Mouse (Mus musculus): Measurements from ENCODE around the gene Lasp1.
"Not testable (repeated sequence)": the region's sequence is repeated elsewhere in the genome, so short reads cannot be mapped to it uniquely, and the experiment has no call there.

The Lasp1 gene

DNA sequence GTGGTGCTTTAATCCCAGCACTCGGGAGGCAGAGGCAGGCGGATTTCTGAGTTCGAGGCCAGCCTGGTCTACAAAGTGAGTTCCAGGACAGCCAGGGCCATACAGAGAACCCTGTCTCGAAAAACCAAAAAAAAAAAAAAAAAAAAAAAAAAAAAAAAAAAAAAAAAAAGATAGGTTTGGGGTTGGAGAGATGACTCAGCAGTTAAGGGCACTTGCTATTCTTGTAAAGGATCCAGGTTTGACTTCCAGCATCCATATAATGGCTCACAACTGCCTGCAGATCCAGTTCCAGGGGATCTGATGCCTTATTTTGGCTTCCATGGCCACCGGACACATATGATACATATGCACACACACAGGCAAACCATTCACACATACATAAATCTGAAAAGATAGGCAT, 73.6 kb downstream of the Lasp1 start:
- not testable (repeated sequence) for DNase-seq (ENCODE audit: low spot score in 2 of 2)

DNA sequence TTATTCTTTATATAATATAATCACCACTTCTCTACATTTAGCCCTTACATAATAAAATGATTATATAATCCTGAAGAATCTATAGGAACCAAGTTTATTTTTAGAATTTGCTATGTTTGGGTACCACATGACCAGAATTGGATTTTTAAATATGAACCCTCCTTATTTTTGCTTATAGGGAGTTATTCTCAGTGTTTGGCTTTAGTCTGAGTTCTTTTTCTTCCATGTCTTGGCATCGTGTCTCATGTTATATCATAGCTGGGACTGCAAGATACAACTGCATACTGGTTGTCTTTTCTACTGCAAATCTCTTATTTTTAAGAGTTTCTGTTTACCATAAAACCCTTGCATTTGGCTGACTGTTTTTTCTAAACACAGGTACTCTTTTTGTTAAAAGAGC, 75.6 kb downstream of the Lasp1 start:
- DNase-seq (ENCODE audit: low spot score in 2 of 2) = no peak

DNA sequence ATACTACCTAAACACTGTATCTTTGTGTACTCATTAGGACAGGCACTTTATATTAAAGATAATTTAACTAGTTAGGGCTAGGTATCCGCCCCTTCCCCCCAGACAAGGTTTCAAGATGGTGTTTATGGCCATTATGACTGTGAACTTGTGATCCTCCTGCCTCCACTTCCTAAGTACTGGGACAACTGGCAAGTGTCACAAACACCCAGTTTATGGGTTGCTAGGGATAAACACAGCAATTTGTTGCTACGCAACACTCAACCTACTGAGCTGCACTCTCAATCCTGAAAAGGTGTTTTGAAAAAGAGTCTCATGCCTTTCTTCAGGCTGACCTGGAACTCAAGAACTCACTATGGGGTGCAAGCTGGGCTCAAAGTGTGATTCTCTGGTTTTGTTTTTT, 78.5 kb downstream of the Lasp1 start:
- no peak for DNase-seq (ENCODE audit: low spot score in 2 of 2)

DNA sequence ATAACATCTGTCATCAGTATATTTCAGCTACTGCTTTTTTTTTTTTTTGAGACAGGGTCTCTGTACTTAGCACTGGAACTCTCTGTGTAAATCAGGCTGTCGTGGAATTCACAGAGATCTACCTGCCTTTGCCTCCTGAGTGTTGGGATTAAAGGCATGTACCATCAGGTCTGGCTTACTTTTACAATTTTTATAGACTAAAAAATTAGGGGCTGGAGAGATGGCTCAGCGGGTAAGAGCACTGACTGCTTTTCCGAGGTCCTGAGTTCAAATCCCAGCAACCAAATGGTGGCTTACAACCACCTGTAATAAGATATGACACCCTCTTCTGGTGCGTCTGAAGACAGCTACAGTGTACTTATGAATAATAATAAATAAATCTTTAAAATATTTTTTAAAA, 81.6 kb downstream of the Lasp1 start:
- DNase-seq (ENCODE audit: low spot score in 2 of 2) = no peak

DNA sequence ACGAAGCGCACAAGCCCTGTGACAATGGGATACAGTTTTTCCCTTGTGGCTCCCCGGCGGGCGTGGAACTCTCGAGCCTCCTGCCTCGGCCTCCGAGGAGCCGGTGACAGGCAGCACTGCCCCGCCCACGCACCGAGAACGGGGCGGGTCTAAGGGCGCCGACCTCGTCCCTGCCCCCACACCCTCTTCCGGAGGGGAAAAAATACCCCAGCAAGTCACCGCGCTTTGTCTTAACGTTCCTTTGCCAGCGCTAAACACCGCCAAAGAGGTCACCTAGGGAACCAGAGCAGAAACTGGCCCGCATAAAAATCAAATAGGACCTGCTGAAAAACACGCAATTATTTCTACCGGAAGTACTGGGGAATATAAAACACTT, 84.7 kb downstream of the Lasp1 start:
- peak; percentile 87 to 89 for DNase-seq (ENCODE audit: low spot score in 2 of 2)

DNA sequence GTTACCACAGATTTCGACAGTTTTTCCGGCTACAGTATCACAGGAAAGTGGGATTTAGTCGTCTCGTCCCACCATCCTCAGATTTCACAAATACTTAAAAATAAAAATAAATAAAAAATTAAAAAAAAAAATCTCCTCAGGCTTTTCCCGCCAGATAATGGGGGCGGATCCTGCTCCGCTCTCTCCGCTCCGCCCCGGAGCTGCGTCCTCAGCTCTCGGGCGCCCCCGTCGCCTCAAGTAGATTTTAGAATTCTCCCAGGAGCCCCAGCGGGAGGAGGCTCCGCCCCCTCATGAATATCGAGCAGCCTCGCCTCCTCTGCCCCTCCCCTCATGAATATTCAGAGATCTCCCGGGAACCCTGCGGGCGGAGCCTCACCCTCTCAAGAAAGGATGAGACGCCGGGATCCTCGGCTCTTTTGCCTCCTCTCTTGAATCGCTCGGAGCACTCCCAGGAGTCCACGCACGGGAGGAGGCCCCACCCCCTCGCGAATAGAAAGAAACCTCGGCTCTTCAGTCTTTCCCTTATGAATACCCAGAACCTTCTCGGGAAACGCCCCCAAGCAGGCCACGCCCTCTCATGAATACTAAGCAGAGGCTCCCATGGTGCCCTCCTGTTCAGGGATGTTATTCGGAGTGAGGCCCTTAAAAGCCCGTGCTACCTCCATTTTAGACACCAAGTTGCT, 85.3 kb downstream of the Lasp1 start, which contains the start of gene Fbxo47:
TSS of gene Fbxo47 (minus strand) at position 237 of the 683 bp plus-strand sequence.
- peak; percentile 96 to 98 for DNase-seq (ENCODE audit: low spot score in 2 of 2)

DNA sequence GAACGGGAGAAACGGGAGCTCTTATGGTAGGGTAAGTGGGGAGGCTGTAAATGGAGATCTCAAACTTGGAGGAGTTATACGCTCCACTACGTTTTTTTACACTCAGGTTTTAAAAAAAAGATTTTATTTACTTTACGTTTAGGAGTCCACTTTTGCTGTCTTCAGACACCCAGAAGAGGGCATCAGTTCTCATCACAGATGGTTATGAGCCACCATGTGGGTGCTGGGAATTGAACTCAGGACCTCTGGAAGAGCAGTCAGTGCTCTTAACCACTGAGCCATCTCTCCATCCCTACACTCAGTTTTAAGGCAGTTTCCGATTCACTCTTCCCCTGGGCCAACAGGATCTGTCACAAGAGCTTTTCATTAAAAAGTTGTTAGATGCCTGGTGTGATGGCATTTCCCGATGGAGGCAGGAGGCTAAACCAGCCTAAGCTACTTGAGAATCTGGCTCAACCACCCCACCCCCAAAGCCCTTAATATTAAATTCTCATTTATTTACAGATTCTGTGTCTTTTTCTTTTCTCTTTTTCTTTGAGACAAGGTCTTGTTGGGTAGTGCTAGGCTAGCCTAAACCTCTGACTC, 85.9 kb downstream of the Lasp1 start:
- no peak for DNase-seq (ENCODE audit: low spot score in 2 of 2)

DNA sequence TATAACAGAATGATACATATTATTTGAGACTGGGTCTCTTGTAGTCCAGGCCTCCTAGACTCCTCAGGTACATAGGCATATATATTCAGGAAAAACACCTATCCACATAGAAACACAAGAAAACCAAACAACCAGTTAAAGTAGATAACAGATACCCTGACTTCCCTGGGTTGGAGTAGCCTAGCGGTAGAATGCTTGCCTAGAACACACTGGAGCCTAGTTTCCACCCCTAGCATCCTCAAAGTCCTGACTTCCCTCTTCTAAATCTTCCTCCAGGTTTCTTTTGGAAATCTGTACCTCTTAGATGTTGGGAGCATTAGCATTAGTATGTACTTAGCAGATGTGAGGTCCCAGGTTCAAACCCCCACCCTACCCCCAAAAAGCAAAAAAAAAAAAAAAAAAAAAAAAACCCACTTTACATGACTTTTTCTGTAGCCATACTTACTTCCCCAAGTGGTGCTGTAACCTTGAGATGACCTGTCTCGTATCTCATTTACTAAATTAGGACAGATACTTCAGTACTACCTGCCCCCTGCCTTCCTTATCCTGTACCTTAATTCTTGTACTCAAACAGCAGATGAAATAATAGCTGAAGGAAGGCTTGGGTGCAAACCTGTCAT, 86.6 kb downstream of the Lasp1 start:
- DNase-seq (ENCODE audit: low spot score in 2 of 2) = no peak
